Mouse (Mus musculus): ENCODE measurements around the gene C1ql4.
"Not testable (repeated sequence)": the region's sequence is repeated elsewhere in the genome, so short reads cannot be mapped to it uniquely, and the experiment has no call there.

The C1ql4 gene

DNA sequence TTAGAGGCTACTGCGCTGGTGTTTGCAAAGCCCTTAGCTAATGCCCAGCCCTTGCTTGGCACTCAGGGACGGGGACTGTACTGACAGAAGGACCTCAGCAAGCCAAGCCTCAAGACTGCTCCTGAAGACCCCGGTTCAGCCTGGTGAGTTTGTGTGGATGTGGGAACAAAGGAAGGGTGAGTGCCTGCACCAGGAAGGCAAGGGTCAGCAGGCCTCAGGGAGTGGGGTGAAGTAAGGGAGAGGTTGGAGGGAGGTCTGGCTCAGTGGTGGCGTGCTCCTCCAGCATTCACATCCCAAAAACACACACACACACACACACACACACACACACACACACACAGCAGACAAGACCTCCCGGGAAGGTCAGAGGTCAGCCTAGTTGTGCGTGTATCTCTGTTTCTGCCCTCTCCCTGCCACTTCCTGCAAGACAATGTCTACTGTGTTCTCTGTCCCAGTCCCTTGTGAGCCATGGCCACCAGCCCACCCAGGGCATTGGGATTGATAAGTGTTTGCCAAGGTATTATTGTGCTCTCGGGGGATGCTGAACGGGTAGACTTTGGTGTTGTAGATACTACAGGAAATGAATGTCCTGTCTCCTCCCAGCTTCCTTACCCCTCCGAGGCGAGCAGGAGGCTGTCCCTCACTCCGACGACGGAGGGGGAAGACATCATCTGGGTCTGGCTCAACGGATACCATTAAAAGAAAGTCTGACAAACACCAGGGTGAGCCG is 9.3 kb downstream of the C1ql4 start:
- in situ Hi-C loops (cut with MboI, MseI) = no loop called here

DNA sequence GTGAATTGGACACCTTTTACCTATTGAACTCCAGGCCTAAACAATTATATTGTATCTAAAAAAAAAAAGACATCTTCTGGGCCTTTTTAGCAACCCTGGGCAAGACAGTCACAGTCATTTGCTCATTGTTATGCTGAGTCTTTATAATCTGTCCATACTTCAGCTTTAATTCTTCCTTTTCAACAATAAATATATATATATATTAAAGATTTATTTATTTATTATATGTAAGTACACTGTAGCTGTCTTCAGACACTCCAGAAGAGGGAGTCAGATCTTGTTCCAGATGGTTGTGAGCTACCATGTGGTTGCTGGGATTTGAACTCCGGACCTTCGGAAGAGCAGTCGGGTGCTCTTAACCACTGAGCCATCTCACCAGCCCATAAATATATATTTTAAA is 11.6 kb downstream of the C1ql4 start:
- in situ Hi-C loops (cut with MboI, MseI) = not testable (repeated sequence)

DNA sequence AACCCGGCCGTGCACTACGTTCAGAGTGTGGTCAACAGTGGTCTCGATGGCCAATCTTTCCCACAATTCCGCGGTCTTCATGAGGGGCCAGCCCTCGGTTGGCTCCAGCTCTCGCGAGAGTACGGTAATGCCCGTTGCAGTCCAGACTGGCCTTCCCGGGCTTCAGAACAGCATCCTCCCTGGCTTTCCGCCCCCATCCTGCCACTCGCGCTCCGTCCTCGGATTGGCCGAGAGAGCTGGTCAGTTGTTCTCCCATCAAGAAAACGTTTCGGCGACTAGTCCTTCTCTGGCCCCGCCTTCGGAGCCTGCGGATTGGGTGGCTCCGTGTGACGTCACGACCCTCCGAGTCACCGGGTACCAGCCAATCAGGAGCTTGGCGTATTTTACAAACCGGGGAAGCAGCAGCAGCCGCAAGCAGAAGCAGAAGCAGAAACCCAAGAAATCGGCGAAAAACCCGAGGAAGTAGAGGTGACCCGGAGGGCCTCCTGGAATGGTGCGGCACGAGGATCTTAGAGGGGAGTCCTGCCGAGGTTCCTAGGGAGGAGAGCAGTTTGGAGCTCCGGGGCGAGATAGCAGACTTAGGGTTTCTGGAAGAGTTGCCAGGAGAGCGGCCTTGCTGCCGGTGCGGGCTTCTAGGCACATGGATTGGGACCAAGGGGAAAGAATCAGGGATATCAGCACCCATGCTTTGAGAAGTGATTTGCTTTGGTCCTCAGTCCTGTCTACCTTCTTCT is 12.8 kb downstream of the C1ql4 start:
- in situ Hi-C loops (cut with MboI, MseI) = no loop called here

DNA sequence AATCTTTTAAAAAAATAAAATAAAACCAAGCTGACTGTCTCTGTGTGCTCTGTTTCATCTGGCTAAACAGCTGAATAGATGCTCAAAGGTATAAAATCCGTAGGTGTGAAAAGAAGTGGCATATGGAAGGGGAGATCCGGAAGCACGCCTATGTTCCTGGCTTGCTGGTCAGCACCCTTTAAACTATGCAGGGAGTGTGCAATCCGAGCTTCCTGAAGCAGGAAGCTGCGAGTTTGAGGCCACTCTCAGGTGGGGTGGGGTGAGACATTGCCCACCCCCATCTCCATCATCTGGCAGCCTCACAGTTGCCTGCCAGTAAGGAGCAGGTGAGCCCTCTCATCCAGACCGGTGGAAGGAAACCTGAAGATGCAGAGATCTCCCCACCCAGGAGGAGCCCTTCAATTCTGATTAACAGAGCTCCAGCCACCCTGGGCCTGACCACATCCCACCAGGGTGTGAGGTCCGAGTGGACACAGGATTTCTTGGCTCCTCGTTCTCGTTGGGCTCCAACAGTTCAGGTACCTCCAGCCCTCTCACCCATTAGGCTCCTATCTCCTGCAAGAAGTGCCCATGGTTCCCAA is 13.5 kb downstream of the C1ql4 start, which contains the start of gene Troap:
Troap (plus strand) TSS at position 557 of the 581 bp plus-strand sequence.
- in situ Hi-C loops (cut with MboI, MseI) = no loop called here

DNA sequence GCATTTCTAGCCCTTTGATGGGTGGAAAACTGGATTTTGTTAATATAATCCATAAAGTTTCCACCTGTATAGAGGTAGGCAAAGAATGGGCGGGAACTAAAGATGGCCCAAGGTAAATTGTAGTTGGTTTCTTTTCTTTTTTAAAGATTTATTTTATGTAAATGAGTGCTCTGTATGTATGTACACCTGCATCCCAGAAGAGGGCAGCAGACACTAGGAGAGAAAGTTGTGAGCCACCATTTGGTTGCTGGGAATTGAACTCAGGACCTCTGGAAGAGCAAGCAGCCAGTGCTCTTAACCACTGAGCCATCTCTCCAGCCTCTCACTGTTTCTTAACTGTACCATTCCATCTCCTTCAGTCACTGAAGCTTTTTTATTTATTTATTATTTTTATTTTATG is 15.6 kb downstream of the C1ql4 start:
- in situ Hi-C loops (cut with MboI, MseI) = no loop called here

DNA sequence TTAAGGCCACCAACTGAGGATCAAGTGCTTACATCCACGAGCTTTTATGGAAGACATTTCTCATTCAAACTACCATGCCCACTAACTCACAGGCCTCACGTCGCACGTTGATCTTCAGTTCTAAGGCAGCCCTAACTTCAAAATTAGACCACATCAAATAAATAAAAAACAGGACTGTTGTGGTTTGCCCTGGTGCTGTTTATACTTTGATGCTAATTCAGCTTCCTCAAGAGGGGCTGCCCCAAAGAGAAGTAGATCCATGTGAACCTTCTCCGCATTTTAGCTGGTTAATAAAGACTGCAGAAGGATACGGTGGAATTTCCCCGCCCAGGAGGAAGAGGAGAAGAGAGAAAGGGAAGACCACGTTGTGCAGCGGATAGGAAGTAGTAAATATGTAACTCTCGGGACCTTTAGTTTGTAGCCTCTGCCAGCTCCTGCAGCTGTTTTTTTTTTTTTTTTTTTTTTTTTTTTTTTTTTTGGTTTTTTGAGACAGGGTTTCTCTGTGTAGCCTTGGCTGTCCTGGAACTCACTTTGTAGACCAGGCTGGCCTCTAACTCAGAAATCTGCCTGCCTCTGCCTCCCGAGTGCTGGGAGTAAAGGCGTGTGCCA is 22.0 kb downstream of the C1ql4 start:
- in situ Hi-C loops (cut with MboI, MseI) = no loop called here

DNA sequence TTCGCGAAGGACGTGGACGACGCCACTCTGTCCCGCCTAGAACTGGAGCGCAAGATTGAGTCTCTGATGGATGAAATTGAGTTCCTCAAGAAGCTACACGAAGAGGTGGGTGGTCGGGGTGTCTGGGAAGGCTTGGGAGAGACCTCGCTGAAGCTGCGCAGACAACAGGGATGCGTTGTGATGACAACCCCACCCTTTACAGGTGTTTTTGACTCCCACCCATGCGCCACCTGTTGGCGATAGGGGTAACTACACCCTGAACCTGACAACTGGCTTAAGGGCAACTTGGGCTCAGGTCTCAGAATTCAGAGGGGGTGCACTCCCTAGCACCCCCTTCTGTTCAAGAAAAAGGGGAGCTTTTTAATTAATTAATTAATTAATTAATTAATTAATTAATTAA is 31.3 kb downstream of the C1ql4 start:
- in situ Hi-C loops (cut with MboI, MseI) = loop anchor here (5.0 to 10.0 kb wide), 2 partner anchors 58 to 71 kb away; partner anchors contain the start of gene Spats2 (in 1 of the 2)

DNA sequence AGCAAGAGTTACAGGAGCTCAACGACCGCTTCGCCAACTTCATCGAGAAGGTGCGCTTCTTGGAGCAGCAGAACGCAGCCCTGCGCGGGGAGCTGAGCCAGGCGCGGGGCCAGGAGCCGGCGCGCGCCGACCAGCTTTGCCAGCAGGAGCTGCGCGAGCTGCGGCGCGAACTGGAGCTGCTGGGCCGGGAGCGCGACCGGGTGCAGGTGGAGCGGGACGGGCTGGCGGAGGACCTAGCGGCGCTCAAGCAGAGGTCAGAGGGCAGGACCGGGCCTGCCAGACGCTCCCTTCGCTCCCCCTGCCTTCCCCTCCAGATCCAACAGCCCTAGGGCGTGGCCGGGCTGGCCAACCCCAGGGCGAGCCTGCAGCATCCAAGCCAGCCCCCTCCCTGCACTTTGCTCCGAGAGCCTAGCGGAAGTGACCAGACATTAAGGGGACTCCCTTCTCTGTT is 32.1 kb downstream of the C1ql4 start:
- in situ Hi-C loops (cut with MboI, MseI) = loop anchor here (5.0 to 10.0 kb wide), 2 partner anchors 59 to 72 kb away; partner anchors contain the start of gene Spats2 (in 1 of the 2)

DNA sequence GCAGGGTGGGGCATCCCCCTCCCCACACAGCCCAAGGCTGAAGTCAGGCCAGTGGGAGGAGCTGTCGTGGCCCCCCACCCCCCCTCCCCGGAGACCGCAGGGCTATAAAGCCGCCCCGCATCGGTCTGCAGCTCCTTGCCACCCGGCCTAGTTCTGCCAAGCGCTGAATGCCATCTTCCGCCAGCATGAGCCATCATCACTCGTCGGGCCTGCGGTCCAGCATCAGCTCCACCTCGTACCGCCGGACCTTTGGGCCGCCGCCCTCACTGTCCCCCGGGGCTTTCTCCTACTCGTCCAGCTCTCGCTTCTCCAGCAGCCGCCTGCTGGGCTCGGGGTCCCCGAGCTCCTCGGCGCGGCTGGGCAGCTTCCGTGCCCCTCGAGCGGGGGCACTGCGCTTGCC is 32.6 kb downstream of the C1ql4 start, which contains the start of gene Prph:
Prph (plus strand) TSS at position 135 of the 400 bp plus-strand sequence.
- in situ Hi-C loops (cut with MboI, MseI) = loop anchor here (5.0 to 10.0 kb wide), 2 partner anchors 60 to 72 kb away; partner anchors contain the start of gene Spats2 (in 1 of the 2)

DNA sequence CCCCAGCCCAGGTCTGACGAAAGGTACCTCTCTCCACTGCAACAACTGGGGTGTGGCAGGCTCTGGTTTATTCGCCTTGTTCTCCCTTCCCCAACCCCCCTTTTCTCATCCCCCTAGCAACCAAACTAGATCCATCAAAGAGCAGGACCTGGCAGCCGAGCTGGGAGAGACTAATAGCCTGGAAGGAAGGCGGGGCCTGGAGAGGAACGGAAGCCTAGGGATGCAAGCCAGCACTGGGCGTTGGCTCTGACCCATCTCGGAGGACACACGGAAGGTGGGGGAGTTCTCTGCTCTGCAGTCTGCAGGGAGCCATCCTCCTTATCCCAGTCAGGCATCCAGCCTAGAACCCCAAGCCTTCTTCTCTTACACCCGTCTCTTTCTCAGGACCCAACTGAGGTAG is 34.2 kb downstream of the C1ql4 start:
- in situ Hi-C loops (cut with MboI, MseI) = loop anchor here in 1 of 2 experiments (10.0 kb wide), 1 partner anchor 61 kb away; no protein-coding TSS in a partner anchor

DNA sequence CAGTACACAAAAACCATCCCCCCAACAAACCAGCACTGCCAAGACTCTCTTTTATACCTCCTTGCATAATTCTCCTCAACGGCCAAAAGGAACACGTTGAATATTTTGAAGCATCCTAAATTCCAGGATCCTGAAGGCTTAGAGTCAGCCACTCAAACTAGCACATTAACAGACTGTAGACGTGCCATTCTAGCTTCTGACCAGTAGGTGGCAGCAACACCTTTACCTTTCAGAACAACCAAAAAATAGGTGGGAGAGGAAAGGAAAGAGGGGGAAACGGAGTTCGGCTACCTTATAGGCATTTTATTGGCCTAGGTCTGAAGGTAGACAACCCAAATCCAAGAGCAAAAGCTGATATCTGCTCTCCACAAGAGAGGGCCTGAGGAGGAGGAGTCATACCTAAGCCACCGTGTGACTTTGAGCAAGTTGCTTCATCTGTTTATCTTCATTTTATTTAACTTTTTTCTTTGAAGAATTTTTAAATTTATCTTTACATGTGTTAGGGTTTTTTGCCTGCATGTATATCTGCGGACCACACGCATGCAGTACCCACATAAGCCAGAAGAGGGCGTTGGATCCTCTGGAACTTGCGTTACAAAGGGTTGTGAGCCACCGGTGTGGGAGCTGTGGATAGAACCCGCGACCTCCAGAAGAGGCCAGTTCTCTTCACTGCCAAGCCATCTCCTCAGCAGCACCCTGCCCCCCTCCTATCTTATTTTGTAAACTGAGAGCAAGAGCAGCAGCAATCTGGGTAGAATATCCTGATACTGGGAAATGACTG is 38.0 kb downstream of the C1ql4 start:
- in situ Hi-C loops (cut with MboI, MseI) = loop anchor here in 1 of 2 experiments (10.0 kb wide), 2 partner anchors 65 to 145 kb away; no protein-coding TSS in a partner anchor

DNA sequence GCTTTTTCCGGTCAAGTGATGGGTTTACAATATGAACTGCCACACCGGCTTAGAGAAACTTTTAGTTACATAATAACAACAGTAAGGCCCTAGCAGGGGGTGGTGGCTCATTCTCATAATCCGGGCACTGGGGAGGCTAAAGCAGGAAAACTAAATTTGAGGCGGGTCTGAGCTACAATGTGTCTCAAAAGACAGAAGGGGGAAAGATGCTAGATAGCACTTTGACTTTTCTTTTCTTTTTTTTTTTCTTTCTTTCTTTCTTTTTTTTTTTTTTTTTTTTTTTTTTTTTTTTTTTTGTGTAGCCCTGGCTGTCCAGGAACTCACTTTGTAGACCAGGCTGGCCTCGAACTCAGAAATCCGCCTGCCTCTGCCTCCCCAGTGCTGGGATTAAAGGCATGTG is 41.9 kb downstream of the C1ql4 start:
- in situ Hi-C loops (cut with MboI, MseI) = loop anchor here in 1 of 2 experiments (10.0 kb wide), 1 partner anchor 149 kb away; no protein-coding TSS in a partner anchor

DNA sequence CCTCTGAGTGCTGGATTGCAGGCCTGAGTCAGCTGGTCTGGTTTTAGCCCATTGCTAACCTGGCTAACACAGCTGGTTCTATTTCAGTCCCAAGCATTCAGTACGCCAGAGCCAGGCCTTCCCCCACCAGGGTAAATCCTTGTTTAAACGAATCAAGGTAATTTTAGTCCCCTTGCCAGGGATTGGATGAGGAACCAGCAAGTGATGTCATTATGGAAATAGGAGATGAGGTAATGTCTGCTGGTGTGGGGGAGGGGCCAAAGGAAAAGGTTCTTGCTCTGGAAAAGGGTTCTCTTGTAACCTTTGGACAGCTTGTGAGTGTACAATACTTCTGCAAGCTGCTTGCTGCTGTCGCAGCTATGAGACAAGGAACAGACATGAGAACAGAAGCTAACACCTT is 42.8 kb downstream of the C1ql4 start:
- in situ Hi-C loops (cut with MboI, MseI) = loop anchor here in 1 of 2 experiments (10.0 kb wide), 1 partner anchor 150 kb away; no protein-coding TSS in a partner anchor

DNA sequence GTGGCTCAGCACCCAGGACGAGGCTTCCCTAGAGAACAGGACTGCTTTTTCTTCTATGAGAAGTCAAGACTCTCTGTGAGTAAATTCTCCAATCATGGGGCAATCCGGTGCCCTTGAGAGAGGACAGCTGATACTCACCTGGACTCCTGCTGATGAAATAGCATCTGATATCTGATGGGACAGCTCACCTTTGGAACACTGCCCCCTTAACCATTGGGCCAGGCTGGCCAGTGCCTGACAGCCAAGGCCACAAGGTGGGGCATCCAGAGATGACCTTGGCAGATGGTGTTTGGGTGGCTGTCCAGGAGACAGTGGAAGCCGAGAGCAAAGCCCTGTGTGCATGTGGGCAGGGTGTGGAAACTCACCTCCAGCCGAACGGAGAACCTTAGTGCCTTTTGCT is 45.3 kb downstream of the C1ql4 start:
- in situ Hi-C loops (cut with MboI, MseI) = loop anchor here in 1 of 2 experiments (10.0 kb wide), 1 partner anchor 152 kb away; no protein-coding TSS in a partner anchor

DNA sequence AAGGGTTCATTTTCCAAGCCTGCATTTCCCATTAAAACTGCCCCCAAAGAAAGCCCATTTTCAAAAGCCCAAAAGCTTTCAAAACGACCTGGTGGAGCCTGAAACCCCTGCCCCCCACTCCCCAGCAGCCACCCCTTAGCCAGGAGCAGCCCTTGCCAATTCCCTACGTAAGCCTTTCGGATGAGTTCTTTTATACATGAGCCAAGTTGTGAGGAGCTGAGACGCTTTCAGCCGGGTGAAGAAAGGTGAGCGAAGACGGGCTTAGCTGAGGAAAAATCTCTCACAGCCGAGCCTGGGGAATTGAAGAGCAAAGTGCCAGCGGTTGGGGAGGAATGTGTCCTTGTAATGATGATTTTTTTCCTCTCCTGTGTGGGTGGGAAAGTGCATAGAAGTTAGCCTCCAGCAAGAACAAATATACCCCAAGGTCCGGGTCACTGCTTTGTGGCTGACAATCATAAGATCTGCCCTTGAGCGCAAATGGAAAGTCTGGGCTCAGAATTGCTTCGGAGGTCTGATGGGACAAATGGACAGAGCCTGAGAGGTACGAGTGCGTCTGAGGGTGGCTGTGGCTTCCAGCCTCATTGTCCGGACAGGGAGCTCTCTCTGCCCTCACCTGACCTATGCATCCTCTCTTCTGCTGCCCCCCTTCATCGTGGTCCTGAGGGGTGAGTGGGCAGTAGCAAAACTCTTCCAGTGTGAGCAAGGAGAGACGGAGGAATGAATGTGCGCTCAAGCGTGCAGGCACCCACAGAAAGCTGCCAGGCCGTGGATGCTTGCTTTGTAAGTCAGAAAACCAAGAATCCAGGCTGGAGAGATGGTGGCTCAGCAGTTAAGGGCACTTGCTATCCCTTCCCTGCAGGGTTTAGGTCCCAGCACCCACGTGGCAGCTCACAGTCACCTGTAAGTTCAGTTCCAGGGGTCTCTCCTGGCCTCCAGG is 46.4 kb downstream of the C1ql4 start:
- in situ Hi-C loops (cut with MboI, MseI) = loop anchor here in 1 of 2 experiments (10.0 kb wide), 1 partner anchor 154 kb away; no protein-coding TSS in a partner anchor

DNA sequence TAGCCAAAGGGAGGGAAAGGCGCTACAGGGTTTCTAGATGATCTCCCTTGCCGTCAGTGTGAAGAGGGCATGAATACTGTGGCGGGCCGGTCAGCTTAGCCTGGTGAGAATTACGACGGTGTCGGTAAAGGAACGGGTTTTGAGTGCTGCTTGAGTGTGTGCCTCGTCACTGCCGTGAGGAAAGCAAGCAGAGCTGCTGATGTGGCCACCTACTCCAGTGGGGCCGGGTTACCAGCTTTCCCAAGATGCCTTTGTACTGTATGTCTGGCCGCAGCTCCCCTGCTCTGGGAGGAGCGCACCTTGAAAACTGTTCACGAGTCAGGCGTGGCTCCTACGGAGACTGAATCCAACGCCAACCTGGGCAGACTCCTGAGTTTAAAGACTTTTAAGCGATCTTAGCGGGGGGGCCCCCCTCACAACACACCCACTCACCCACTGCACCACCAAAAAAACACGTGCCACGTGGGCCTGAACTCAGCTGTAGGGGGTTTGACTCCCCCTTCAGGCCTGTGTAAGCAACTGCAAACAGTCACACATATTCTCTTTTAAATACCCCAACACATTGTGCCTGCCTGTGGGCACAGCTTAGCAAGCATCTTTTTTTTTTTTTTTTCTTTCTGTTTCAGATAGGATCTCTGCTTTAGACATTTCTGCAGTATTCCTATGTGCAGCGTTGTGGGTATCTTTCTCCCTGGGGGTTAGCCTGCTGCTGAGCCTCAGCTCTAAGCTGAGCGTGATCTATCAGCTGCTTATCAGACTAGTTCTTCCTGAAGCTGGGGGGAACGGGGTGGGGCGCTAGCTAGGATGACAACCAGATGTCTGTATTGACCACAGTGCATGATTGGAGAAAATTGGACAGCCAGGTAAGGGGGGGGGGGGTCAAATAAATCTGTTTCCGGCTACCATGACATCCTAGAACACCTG is 47.4 kb downstream of the C1ql4 start:
- in situ Hi-C loops (cut with MboI, MseI) = loop anchor here in 1 of 2 experiments (10.0 kb wide), 2 partner anchors 155 to 525 kb away; no protein-coding TSS in a partner anchor

DNA sequence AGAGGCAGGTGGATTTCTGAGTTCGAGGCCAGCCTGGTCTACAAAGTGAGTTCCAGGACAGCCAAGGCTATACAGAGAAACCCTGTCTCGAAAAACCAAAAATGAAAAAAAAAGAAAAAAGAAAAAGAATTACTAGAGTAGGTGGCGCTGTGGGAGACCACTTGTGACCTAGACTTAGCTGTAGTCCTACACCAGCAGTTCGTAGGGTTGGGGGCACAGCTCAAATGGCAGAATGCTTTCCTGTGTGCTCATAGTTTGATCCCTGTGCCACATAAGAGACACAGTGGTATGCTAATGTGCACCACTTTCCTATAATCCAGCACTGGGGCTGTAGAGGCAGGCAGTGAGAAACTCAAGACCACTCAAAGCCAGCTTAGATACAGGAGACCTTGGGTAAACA is 48.3 kb downstream of the C1ql4 start:
- in situ Hi-C loops (cut with MboI, MseI) = loop anchor here in 1 of 2 experiments (10.0 kb wide), 1 partner anchor 525 kb away; no protein-coding TSS in a partner anchor

DNA sequence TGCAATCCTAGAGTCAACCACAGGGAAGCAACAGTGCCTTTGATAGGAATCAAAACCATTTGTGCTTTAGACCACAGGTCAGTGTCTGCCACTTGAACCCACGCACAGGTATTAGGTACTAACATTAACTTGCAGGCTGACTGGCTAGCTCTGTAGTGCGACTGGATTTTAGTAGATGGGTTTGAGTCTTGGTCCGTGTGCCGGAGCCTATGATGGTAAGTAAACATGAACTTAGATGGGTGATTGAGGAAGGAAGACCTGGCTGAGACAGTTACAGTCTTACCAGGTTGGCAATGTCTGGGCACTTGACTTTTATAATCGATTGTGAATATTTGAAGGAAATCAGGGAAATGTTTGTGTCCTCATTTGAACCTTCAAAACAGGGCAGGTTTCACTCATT is 48.8 kb downstream of the C1ql4 start:
- in situ Hi-C loops (cut with MboI, MseI) = loop anchor here in 1 of 2 experiments (10.0 kb wide), 1 partner anchor 524 kb away; no protein-coding TSS in a partner anchor

All from T-helper 17 cell (primary cell).